Mouse (Mus musculus) heart, embryonic 10.5 days (tissue): ENCODE results near the gene Gm49368. TPM values are rescaled to one million over a fixed set of nuclear protein-coding genes. Genes with fewer than 3 reads are reported as not detected.
"Not testable (repeated sequence)": the region's sequence is repeated elsewhere in the genome, so short reads cannot be mapped to it uniquely, and the experiment has no call there.

Source experiments
- DNase-seq: peaks from one replicate; pipeline ENCODE4 v3.0.0-alpha.2; 2017; ENCODE audit warnings: low spot score
- H3K27ac ChIP-seq: fragments of 300-500 bp; sonication (generic); 2 replicates; pipeline ENCODE4 v1.5.1; 2016; ENCODE audit warnings: mild to moderate bottlenecking
- H3K27me3 ChIP-seq: fragments of 300-500 bp; sonication (generic); 2 replicates; pipeline ENCODE4 v1.6.1; 2016; ENCODE audit warnings: mild to moderate bottlenecking; ENCODE audit not compliant: poor library complexity, insufficient read depth, severe bottlenecking
- H3K36me3 ChIP-seq: fragments of 300-500 bp; sonication (generic); 2 replicates; pipeline ENCODE4 v1.6.1; 2016; ENCODE audit warnings: mild to moderate bottlenecking, moderate library complexity
- H3K4me1 ChIP-seq: fragments of 300-500 bp; sonication (generic); 2 replicates; pipeline ENCODE4 v1.6.1; 2016; ENCODE audit warnings: mild to moderate bottlenecking
- H3K4me3 ChIP-seq: fragments of 300-500 bp; sonication (generic); 2 replicates; pipeline ENCODE4 v1.5.1; 2016; ENCODE audit warnings: mild to moderate bottlenecking, moderate library complexity
- H3K9me3 ChIP-seq: fragments of 300-500 bp; sonication (generic); 2 replicates; pipeline ENCODE4 v1.6.1; 2016; ENCODE audit warnings: mild to moderate bottlenecking, moderate library complexity
- WGBS: fragments of 180-500 bp; shearing (Covaris S2); methylation state at CpG from one replicate; pipeline ENCODE4 v1.1.7; 2016; 5-methylcytosine and 5-hydroxymethylcytosine counted together
- polyA plus RNA-seq: library from polyadenylated mRNA; unstranded; fragments of >200 nt; fragmentation: Nextera tagmentation; extraction: Ambion mirVana; gene quantifications from 2 replicates; pipeline ENCODE4 v1.2.1, GENCODE M21; 2016

The Gm49368 gene
- 0.09 TPM in 1 of 2 replicates, not detected in the other for polyA plus RNA-seq

- no peak within 1 kb of the TSS for H3K4me3 ChIP-seq
- no peak within 1 kb of the TSS for H3K27ac ChIP-seq
- 84% methylated on average over 7 of the region's 7 CpGs for WGBS
- no peaks in the 10 kb centered on the region for H3K36me3 ChIP-seq
- H3K9me3 ChIP-seq, result no peaks in the 10 kb centered on the region
- no peaks in the 10 kb centered on the region for H3K4me1 ChIP-seq
- no peak for DNase-seq
- H3K27me3 ChIP-seq, result no peaks in the 10 kb centered on the region
These were observed at the start of gene Gm49368, which contains the start of gene Itgam for GRCm38 (mm10) chr7:128062456-128062855. TSS of gene Gm49368 (plus strand) at chr7:128062683. TSS of gene Itgam (plus strand) at chr7:128062640.

DNA sequence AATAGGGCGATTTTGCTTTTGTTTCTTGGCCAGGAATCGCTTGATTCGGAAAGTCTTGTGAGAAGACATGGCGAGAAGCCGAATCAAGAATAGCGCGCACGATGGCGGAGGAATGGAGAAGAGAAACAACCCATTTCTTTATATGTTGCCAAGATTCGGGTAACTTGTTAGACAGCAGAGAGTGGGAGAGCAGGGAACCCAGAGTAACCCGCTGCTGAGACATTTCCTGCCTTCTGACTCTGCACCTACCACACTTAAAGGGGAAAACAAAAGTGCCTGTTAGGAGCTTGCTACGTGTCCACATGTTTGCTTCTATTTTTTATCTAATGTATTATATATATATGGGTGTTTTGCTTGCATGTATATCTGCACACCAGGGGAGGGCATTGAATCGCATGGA is 49.4 kb upstream of the Gm49368 start:
- no peak for DNase-seq
- no peak overlapping the region for H3K4me3 ChIP-seq
- no peaks in the 10 kb centered on the region for H3K36me3 ChIP-seq
- peaks cover 11% of the 10 kb centered on the region for H3K4me1 ChIP-seq
- WGBS, result 86% methylated on average over 13 of the region's 13 CpGs
- peaks cover 33% of the 10 kb centered on the region for H3K27me3 ChIP-seq
- no peak overlapping the region for H3K27ac ChIP-seq
- H3K9me3 ChIP-seq, result no peaks in the 10 kb centered on the region

- not testable (repeated sequence) for H3K4me1 ChIP-seq, H3K4me3 ChIP-seq, H3K9me3 ChIP-seq, H3K27me3 ChIP-seq, H3K27ac ChIP-seq, H3K36me3 ChIP-seq, DNase-seq
- 71% methylated on average over 5 of the region's 5 CpGs for WGBS
These were observed 46.3 kb upstream of the Gm49368 start for GRCm38 (mm10) chr7:128016134-128016533.

DNA sequence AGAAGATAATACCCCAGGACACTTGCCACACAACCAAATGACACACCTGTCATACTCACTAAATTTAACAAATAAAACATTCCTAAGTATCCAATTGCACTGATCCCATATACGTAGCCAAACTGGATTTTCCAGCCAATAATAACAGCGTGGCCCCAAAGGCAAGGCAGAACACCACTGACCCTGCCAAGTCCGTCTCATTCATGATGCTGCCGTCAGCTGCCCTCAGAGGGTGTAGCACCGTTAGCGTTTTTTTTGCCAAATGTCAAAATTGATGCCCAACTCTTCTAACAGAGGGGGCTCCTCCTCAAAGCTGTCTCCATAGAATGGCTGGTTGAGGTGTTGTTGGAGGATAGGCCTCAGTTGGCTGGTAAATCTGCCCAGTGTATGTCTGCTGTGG is 45.8 kb upstream of the Gm49368 start:
- no peaks in the 10 kb centered on the region for H3K4me1 ChIP-seq
- DNase-seq, result no peak
- no peak overlapping the region for H3K4me3 ChIP-seq
- WGBS, result 89% methylated on average over 6 of the region's 6 CpGs
- no peaks in the 10 kb centered on the region for H3K36me3 ChIP-seq
- H3K27ac ChIP-seq, result no peak overlapping the region
- H3K27me3 ChIP-seq, result peaks cover 8% of the 10 kb centered on the region; the same call in 1 of the 2 replicates
- no peaks in the 10 kb centered on the region for H3K9me3 ChIP-seq

DNA sequence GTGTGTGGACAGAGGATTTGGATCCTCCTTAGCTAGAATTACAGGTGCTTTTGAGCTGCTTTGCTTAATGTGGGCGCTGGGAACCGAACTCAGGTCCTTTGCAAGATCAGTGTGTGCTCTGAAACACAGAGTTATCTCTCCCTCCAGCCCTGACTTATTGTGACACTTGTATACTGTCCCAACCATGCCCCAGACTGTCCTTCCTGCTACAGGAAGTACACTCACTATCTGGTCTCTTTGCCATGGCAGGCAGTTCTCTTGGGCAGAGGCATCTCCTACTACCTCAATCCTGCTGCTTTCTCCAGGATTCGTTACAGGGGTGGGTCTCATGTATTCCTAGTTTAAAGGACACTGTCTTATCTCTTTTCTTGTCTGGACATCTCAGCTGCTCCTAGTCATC is 44.2 kb upstream of the Gm49368 start:
- no peak for DNase-seq
- Histone ChIP-seq H3K27me3 (no peaks in the 10 kb centered on the region), H3K4me1 (no peaks in the 10 kb centered on the region), H3K9me3 (no peaks in the 10 kb centered on the region), H3K4me3 (no peak overlapping the region), H3K27ac (no peak overlapping the region), H3K36me3 (no peaks in the 10 kb centered on the region)
- 85% methylated on average over 3 of the region's 3 CpGs for WGBS

DNA sequence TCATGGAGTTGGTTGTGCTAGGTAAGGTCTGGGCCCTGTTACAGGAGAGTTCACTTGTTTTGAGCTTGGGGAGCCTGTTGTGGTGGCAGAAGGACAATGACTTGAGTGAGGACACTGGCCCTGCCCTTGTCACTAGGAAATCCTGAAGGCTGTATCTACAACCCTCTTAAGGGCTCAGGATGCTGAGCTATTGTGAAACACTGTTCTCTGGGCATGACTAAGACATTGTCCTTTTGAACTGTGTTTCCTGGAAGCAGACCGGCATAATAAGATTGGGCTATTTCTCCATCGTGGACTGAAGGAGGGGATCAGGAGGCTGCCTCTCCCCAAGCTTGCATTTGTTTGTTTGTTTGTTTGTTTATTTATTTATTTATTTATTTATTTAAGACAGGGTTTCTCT is 43.3 kb upstream of the Gm49368 start:
- Histone ChIP-seq H3K36me3 (no peaks in the 10 kb centered on the region), H3K27ac (no peak overlapping the region), H3K9me3 (no peaks in the 10 kb centered on the region), H3K4me3 (no peak overlapping the region), H3K4me1 (no peaks in the 10 kb centered on the region), H3K27me3 (no peaks in the 10 kb centered on the region)
- WGBS, result 55% methylated on average over 2 of the region's 2 CpGs
- no peak for DNase-seq

GRCm38 (mm10) chr7:128022974-128023373 is 39.5 kb upstream of the Gm49368 start:
- no peaks in the 10 kb centered on the region for H3K36me3 ChIP-seq
- H3K27ac ChIP-seq, result no peak overlapping the region
- no peaks in the 10 kb centered on the region for H3K9me3 ChIP-seq
- no peaks in the 10 kb centered on the region for H3K27me3 ChIP-seq
- WGBS, result 57% methylated on average over 8 of the region's 8 CpGs
- no peak for DNase-seq
- no peaks in the 10 kb centered on the region for H3K4me1 ChIP-seq
- H3K4me3 ChIP-seq, result no peak overlapping the region

DNA sequence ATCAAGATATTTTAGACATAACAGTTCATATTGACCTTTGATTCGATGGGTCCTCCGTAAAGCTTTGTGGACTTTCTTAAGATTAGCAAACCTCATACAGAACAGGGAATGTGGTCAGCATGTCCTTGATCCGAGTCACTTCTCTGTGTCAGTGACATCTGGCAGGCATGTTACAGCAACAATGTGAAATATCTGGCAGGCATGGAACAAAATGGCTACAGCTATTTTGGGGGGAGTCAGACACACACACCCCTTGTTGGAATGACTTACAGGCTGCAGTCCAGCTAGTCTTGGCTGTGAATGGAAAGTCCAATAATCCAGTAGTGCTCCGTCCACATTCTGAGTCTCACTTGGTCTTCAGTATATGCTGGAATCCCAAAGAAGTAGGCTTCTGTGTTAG is 38.9 kb upstream of the Gm49368 start:
- WGBS, result 83% methylated on average over 4 of the region's 4 CpGs
- H3K9me3 ChIP-seq, result no peaks in the 10 kb centered on the region
- DNase-seq, result no peak

DNA sequence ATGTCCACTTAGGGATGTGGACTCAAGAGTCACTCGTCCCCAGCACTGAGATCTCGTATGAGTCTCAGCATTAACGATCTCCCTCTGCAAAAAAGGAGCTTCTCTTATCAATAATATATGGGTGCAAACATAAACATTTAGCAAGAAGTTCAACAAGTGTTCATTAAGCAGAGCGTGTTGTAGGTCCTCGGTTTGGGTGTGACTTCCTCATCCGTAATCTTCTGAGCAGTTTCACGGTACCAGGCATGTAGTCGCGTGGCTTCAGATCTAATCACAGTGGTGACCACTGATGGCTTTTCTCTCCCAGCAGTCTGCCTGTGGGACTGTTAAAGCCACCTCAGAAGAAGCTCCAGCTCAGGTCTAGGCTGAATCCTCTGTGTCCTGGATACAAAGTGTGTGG is 38.1 kb upstream of the Gm49368 start:
- DNase-seq, result no peak
- H3K36me3 ChIP-seq, result no peaks in the 10 kb centered on the region
- no peaks in the 10 kb centered on the region for H3K9me3 ChIP-seq
- no peak overlapping the region for H3K4me3 ChIP-seq
- no peaks in the 10 kb centered on the region for H3K4me1 ChIP-seq
- WGBS, result 83% methylated on average over 9 of the region's 9 CpGs
- no peaks in the 10 kb centered on the region for H3K27me3 ChIP-seq
- H3K27ac ChIP-seq, result no peak overlapping the region

More for the DNA sequence above, 38.9 kb upstream of the Gm49368 start:
- no peaks in the 10 kb centered on the region for H3K27me3 ChIP-seq
- H3K36me3 ChIP-seq, result no peaks in the 10 kb centered on the region
- H3K27ac ChIP-seq, result no peak overlapping the region
- no peaks in the 10 kb centered on the region for H3K4me1 ChIP-seq
- no peak overlapping the region for H3K4me3 ChIP-seq

- Histone ChIP-seq H3K27me3 (no peaks in the 10 kb centered on the region), H3K27ac (no peak overlapping the region), H3K4me3 (no peak overlapping the region), H3K9me3 (no peaks in the 10 kb centered on the region), H3K4me1 (no peaks in the 10 kb centered on the region), H3K36me3 (no peaks in the 10 kb centered on the region)
- DNase-seq, result no peak
- WGBS, result 77% methylated on average over 4 of the region's 4 CpGs
These were observed 37.6 kb upstream of the Gm49368 start for GRCm38 (mm10) chr7:128024932-128025331.

GRCm38 (mm10) chr7:128025381-128025780 is 37.1 kb upstream of the Gm49368 start:
- DNase-seq, result no peak
- no peaks in the 10 kb centered on the region for H3K9me3 ChIP-seq
- whole genome bisulfite sequencing, result 64% methylated on average over 4 of the region's 4 CpGs
- no peak overlapping the region for H3K4me3 ChIP-seq
- H3K27ac ChIP-seq, result no peak overlapping the region
- no peaks in the 10 kb centered on the region for H3K27me3 ChIP-seq
- H3K36me3 ChIP-seq, result no peaks in the 10 kb centered on the region
- H3K4me1 ChIP-seq, result no peaks in the 10 kb centered on the region

DNA sequence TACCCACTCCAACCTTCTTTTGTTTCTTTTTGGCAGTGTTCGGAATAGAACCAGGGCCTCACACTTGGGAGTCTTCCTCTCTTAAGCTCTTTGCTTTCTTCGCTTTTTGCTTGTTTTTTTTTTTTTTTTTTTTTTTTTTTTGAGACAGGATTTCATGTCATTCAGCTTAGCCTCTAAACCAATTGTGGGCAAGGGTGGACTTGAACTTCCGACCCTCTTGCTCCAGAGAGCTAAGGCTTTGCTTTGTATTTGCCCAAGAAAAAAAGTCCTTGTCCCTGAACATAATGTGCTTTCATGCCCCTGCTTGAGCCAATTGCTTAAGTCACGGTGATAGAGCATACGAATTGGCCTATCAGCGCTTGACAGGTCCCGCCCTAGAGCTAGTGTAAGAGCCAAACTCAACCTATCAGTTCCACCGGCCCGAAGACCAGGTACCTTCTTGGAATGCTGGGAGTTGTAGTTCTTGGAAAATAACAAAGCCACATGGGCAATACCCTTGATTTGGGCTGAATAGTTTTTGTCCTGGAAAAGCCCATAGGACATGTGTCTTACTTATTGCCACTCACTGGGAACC is 31.0 kb upstream of the Gm49368 start:
- peak; percentile 85 for DNase-seq
- Histone ChIP-seq H3K4me1 (no peaks in the 10 kb centered on the region), H3K36me3 (no peaks in the 10 kb centered on the region), H3K9me3 (no peaks in the 10 kb centered on the region), H3K4me3 (no peak overlapping the region), H3K27me3 (no peaks in the 10 kb centered on the region), H3K27ac (no peak overlapping the region)
- 43% methylated on average over 9 of the region's 9 CpGs for WGBS

- DNase-seq, result no peak
- no peaks in the 10 kb centered on the region for H3K36me3 ChIP-seq
- no peaks in the 10 kb centered on the region for H3K4me1 ChIP-seq
- no peaks in the 10 kb centered on the region for H3K9me3 ChIP-seq
- WGBS, result 74% methylated on average over 5 of the region's 5 CpGs
- H3K27ac ChIP-seq, result no peak overlapping the region
- no peaks in the 10 kb centered on the region for H3K27me3 ChIP-seq
- H3K4me3 ChIP-seq, result no peak overlapping the region
These were observed 30.0 kb upstream of the Gm49368 start for GRCm38 (mm10) chr7:128032290-128032988.

DNA sequence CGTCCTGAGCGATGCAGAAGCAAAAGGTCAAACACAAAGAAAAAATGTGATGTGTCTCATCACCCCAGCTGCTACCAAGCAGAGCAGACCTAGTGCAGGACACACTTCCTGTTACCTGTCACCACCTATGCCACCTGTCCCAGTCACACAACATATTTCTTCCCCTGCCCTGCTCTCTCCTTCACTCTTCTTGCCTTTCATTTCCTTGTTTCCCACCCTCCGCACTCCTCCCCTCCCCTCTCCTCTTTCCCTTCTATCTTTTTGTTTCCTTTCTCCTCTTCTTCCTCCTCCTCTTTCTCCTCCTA is 29.5 kb upstream of the Gm49368 start:
- DNase-seq, result no peak
- H3K4me3 ChIP-seq, result no peak overlapping the region
- no peaks in the 10 kb centered on the region for H3K27me3 ChIP-seq
- WGBS, result 89% methylated on average over 3 of the region's 3 CpGs
- H3K27ac ChIP-seq, result no peak overlapping the region
- H3K4me1 ChIP-seq, result no peaks in the 10 kb centered on the region
- H3K9me3 ChIP-seq, result no peaks in the 10 kb centered on the region
- H3K36me3 ChIP-seq, result no peaks in the 10 kb centered on the region
